Mouse (Mus musculus) midbrain, embryonic 11.5 days (tissue): ENCODE measurements at regions not wholly inside any gene's neighbourhood (a gene's known extent, or its start where the extent isn't known, plus 50 kb on each side); places are given as distances from the start of the nearest gene placed in this dataset.
A peak's percentile ranks its signal among the peaks of the same experiment; 100 is the strongest.

ENCODE experiments used
- ATAC-seq: fragments of 200-750 bp; cut with Nextera tagmentation; 2 replicates; pipeline ENCODE4 v1.8.0; 2017; ENCODE audit warnings: moderate TSS enrichment, moderate library complexity; ENCODE audit not compliant: low FRiP score
- DNase-seq: peaks from one replicate; pipeline ENCODE4 v3.0.0; 2015; ENCODE audit warnings: low spot score; ENCODE audit errors: missing footprints
- H3K27ac ChIP-seq: fragments of 300-500 bp; sonication (generic); 2 replicates; pipeline ENCODE4 v1.5.1; 2014; ENCODE audit warnings: low read depth, low read length
- H3K27me3 ChIP-seq: fragments of 300-500 bp; sonication (generic); 2 replicates; pipeline ENCODE4 v1.6.1; 2014; ENCODE audit warnings: mild to moderate bottlenecking, low read length, moderate library complexity, mixed read lengths; ENCODE audit not compliant: control insufficient read depth, insufficient read depth
- H3K36me3 ChIP-seq: fragments of 300-500 bp; sonication (generic); 2 replicates; pipeline ENCODE4 v1.6.1; 2014; ENCODE audit warnings: mild to moderate bottlenecking, low read length, moderate library complexity, mixed read lengths; ENCODE audit not compliant: control insufficient read depth, insufficient read depth
- H3K4me1 ChIP-seq: fragments of 300-500 bp; sonication (generic); 2 replicates; pipeline ENCODE4 v1.6.1; 2014; ENCODE audit warnings: low read length; ENCODE audit not compliant: control insufficient read depth, insufficient read depth
- H3K4me2 ChIP-seq: fragments of 300-500 bp; sonication (generic); 2 replicates; pipeline ENCODE4 v1.6.1; 2014; ENCODE audit warnings: mild to moderate bottlenecking, moderate library complexity
- H3K4me3 ChIP-seq: fragments of 300-500 bp; sonication (generic); 2 replicates; pipeline ENCODE4 v1.5.1; 2014; ENCODE audit warnings: low read depth, low read length
- H3K9ac ChIP-seq: fragments of 300-500 bp; sonication (generic); 2 replicates; pipeline ENCODE4 v1.6.1; 2014; ENCODE audit warnings: low read length
- H3K9me3 ChIP-seq: fragments of 300-500 bp; sonication (generic); 2 replicates; pipeline ENCODE4 v1.6.1; 2016; ENCODE audit warnings: low read length; ENCODE audit not compliant: control insufficient read depth
- WGBS: fragments of 180-500 bp; shearing (Covaris S2); extraction: QIAGEN DNeasy Blood & Tissue Kit; methylation state at CpG from one replicate; pipeline ENCODE4 v1.1.7; 2014; 5-methylcytosine and 5-hydroxymethylcytosine counted together

DNA sequence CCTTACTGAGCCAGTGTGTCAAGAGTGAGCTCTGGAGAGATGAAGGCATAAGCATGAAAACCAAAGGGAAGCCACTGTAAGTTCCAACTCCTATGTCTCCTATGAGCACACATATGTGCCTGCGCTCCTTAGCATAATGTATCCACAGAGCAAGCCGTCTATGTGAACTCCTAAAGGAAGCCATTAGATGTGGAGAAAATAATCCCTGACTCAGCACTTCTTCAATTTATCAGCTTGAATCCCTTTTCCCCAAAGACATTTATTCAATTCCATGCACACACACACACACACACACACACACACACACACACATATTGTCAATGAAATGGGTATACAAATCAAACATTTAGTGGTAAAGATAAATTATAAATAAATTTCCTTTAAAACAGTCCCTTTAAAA is 530.4 kb upstream of the Gm26657 start:
- WGBS = 98% methylated on average over 2 of the region's 2 CpGs

GRCm38 (mm10) chr4:56207726-56208125 is 532.1 kb upstream of the Gm26657 start:
- no peak overlapping the region for H3K4me3 ChIP-seq
- H3K27ac ChIP-seq = no peak overlapping the region
- no peaks in the 10 kb centered on the region for H3K9me3 ChIP-seq
- H3K27me3 ChIP-seq = no peaks in the 10 kb centered on the region
- no peak overlapping the region for H3K9ac ChIP-seq
- WGBS = 80% methylated on average over 5 of the region's 5 CpGs
- no peak for DNase-seq
- no peaks in the 10 kb centered on the region for H3K36me3 ChIP-seq
- no peak for ATAC-seq
- no peaks in the 10 kb centered on the region for H3K4me1 ChIP-seq
- H3K4me2 ChIP-seq = no peak overlapping the region

More for the DNA sequence above, 530.4 kb upstream of the Gm26657 start:
- H3K9me3 ChIP-seq = no peaks in the 10 kb centered on the region
- no peaks in the 10 kb centered on the region for H3K36me3 ChIP-seq
- H3K27ac ChIP-seq = no peak overlapping the region
- ATAC-seq (no peak), DNase-seq (no peak)
- H3K4me2 ChIP-seq = no peak overlapping the region
- H3K27me3 ChIP-seq = no peaks in the 10 kb centered on the region
- H3K9ac ChIP-seq = no peak overlapping the region
- H3K4me3 ChIP-seq = no peak overlapping the region
- no peaks in the 10 kb centered on the region for H3K4me1 ChIP-seq

DNA sequence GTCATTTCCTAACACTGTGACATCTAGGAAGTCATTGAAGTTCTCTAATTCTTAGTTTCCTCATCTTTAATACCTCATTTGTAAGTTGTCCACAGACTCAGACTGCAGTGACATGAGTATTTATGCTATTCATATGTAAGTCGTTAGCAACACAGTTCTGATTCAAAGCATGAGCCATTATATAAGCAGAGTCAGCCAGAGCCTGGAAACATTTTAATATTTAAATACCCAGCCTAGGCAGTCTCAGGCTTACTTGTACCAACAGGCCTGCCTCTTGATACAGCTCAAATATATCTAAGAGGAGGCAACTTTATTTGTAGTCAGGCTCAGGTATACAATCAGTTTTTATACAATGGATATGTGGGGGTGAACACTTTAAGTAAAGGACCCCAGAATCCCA is 534.8 kb upstream of the Gm26657 start:
- Histone ChIP-seq H3K27ac (no peak overlapping the region), H3K27me3 (no peaks in the 10 kb centered on the region), H3K9me3 (no peaks in the 10 kb centered on the region), H3K4me3 (no peak overlapping the region), H3K36me3 (no peaks in the 10 kb centered on the region), H3K4me2 (no peak overlapping the region), H3K9ac (no peak overlapping the region), H3K4me1 (no peaks in the 10 kb centered on the region)
- ATAC-seq (no peak), DNase-seq (no peak)
- 86% methylated on average over 1 of the region's 1 CpGs for WGBS

- Histone ChIP-seq H3K4me3 (no peak overlapping the region), H3K4me2 (no peak overlapping the region), H3K9me3 (no peaks in the 10 kb centered on the region), H3K27ac (no peak overlapping the region), H3K9ac (no peak overlapping the region), H3K4me1 (no peaks in the 10 kb centered on the region), H3K27me3 (no peaks in the 10 kb centered on the region), H3K36me3 (no peaks in the 10 kb centered on the region)
- WGBS = 51% methylated on average over 2 of the region's 2 CpGs
- no peak for ATAC-seq
- no peak for DNase-seq
Observed at GRCm38 (mm10) chr4:56193365-56193764, 546.5 kb upstream of the Gm26657 start.

DNA sequence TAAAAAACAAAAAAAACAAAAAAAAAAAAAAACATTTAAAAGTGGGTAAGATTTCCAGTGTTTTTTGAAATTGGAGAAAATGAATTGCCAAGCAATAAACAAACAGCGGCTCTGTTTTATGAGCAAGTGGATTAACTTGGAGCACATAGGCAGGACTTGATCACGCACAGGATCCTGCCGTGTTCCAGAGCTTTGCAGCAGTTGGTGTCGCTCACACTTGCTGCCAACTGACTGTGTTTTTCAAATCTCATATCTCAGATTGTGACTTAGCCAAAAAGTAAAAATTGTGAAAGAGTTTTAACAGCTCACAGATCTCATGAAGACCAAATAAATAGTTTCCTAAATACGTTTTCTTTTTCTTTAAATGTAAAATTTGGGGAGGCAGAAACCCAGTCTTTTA is 547.4 kb upstream of the Gm26657 start:
- no peak overlapping the region for H3K27ac ChIP-seq
- DNase-seq = no peak
- H3K36me3 ChIP-seq = no peaks in the 10 kb centered on the region
- no peaks in the 10 kb centered on the region for H3K27me3 ChIP-seq
- WGBS = 85% methylated on average over 5 of the region's 5 CpGs
- no peak overlapping the region for H3K4me3 ChIP-seq
- H3K4me1 ChIP-seq = no peaks in the 10 kb centered on the region
- no peak overlapping the region for H3K4me2 ChIP-seq
- H3K9ac ChIP-seq = no peak overlapping the region
- no peaks in the 10 kb centered on the region for H3K9me3 ChIP-seq
- no peak for ATAC-seq

DNA sequence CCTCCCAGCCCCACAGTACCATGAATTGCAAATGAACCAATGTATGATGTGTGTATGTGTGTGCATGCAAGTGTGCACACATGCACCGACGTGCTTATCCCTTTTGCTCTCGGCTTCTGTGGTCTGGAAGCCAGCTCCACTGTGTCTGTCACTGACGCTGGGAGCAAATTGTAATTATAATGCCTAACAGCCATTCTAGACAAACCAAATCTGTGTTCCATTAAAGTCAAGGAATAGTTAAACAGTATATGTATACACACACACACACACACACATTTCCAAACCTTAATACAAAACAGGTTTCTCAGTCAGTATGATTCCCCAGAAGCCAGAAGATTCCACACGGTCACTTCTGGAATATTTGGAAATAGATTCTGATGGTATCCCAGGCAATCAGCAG is 560.3 kb upstream of the Gm26657 start:
- no peak overlapping the region for H3K9ac ChIP-seq
- DNase-seq (no peak), ATAC-seq (no peak)
- no peaks in the 10 kb centered on the region for H3K9me3 ChIP-seq
- H3K27me3 ChIP-seq = no peaks in the 10 kb centered on the region
- WGBS = 84% methylated on average over 5 of the region's 5 CpGs
- no peak overlapping the region for H3K27ac ChIP-seq
- no peak overlapping the region for H3K4me3 ChIP-seq
- H3K36me3 ChIP-seq = no peaks in the 10 kb centered on the region
- H3K4me2 ChIP-seq = no peak overlapping the region
- H3K4me1 ChIP-seq = peaks cover 7% of the 10 kb centered on the region; the same call in 1 of the 2 replicates

DNA sequence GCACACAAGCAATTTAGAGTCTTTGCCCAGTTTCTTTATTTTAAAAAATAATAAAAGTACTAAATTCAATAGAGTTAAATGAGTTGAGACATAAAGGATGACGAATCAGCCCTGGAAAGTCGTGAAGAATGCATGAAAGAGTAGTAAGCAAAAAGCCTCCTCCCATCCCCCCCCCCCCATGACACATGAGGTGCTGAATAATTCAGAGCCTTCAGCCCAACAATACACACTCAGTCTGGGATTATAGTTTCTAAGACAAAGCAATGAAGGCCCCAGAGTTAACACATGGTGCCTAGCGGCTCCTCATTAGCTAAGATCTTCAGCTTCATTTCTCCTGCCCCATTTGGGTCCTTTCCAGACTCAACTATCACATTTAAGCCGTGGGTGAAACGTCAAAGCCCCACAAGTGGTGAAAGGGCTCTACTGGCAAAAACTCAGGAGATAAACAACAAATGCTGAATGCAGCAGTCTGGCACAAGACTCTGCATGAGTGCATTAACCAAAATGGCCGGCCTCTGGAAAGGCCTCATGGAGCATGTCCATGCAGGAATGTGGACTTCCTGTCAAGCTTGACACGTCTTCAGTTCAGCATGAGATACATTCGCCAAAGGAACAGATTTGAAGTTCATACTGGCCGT is 560.9 kb upstream of the Gm26657 start:
- H3K27me3 ChIP-seq = no peaks in the 10 kb centered on the region
- H3K4me1 ChIP-seq = peaks cover 7% of the 10 kb centered on the region; the same call in 1 of the 2 replicates
- no peaks in the 10 kb centered on the region for H3K36me3 ChIP-seq
- ATAC-seq (peak; percentile 84), DNase-seq (peak; percentile 89)
- H3K9me3 ChIP-seq = no peaks in the 10 kb centered on the region
- no peak overlapping the region for H3K4me3 ChIP-seq
- H3K9ac ChIP-seq = no peak overlapping the region
- H3K4me2 ChIP-seq = no peak overlapping the region
- 56% methylated on average over 9 of the region's 9 CpGs for WGBS
- H3K27ac ChIP-seq = no peak overlapping the region

- Histone ChIP-seq H3K27me3 (no peaks in the 10 kb centered on the region), H3K36me3 (no peaks in the 10 kb centered on the region), H3K4me3 (no peak overlapping the region), H3K4me1 (peaks cover 5% of the 10 kb centered on the region), H3K27ac (peak overlapping the region; percentile 44; the same call in 1 of the 2 replicates), H3K9ac (peak overlapping the region; percentile 24; the same call in 1 of the 2 replicates), H3K4me2 (no peak overlapping the region), H3K9me3 (no peaks in the 10 kb centered on the region)
- DNase-seq = no peak
- ATAC-seq = peak; percentile 76
- WGBS = 62% methylated on average over 3 of the region's 3 CpGs
Observed at GRCm38 (mm10) chr4:56161257-56161594, 578.6 kb upstream of the Gm26657 start.

GRCm38 (mm10) chr4:56160551-56161256 is 579.2 kb upstream of the Gm26657 start:
- WGBS = 76% methylated on average over 13 of the region's 13 CpGs
- Histone ChIP-seq H3K27me3 (no peaks in the 10 kb centered on the region), H3K4me2 (no peak overlapping the region), H3K4me1 (peaks cover 5% of the 10 kb centered on the region), H3K36me3 (no peaks in the 10 kb centered on the region), H3K4me3 (no peak overlapping the region), H3K9me3 (no peaks in the 10 kb centered on the region), H3K27ac (peak overlapping the region; percentile 44), H3K9ac (peak overlapping the region; percentile 24; the same call in 1 of the 2 replicates)
- DNase-seq (no peak), ATAC-seq (peak; percentile 86)
